Mouse (Mus musculus): ENCODE measurements at regions not wholly inside any gene's neighbourhood (a gene's known extent, or its start where the extent isn't known, plus 50 kb on each side); places are given as distances from the start of the nearest gene placed in this dataset.

DNA sequence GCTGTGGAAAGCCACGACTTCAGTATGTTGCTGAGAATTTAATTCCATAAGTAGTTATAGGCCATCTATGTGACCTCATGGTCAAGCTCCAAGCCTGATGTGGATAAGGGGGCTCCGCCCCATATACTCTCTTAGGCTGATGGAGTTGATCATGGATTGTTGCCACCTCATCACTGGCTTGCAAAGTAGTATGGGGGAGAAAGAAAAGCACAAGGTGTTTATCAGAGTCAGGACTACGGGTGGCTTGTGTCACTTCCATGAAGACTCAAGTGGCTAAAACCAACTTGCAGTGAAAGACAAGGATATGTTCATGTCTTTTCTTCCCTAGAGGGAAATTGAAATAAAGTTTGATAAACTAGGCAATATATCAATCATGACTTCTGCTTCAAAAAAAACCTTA is 102.9 kb upstream of the Fut8 start:
- DNase-seq (ENCODE audit: low read depth): no peak

DNA sequence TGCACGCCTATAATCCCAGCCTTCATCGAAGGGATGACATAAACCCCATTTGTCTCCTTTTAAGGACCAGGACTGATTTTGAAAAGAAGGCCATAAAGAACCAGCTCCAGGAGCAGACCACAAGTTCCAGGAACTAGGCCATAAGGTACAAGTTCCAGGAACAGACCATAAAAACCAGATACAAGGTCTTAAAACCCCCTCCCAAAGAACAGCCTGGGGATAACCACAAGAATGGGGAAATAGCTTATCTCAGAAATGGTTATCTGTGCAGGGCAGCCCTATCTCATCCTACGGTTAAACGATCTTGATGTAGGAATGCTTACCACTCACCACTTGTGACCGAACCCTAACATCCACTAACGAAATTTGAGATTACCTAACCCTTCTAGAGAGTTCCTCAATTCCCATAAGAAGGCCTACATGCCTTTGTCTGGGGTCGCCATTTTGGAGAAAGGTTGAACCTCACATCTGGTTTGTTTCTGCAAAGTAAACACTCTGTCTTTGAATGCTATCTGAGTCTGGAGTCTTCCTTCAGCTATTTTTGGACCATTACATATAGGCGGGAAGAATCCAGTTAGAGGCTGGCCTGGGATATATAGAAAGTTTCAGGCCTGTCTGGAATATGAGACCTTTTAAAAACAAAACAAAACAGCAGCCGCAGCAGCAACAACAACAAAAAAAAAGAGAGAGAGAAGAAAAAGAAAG is 103.5 kb upstream of the Fut8 start:
- DNase-seq (ENCODE audit: low read depth): peak; percentile 17

DNA sequence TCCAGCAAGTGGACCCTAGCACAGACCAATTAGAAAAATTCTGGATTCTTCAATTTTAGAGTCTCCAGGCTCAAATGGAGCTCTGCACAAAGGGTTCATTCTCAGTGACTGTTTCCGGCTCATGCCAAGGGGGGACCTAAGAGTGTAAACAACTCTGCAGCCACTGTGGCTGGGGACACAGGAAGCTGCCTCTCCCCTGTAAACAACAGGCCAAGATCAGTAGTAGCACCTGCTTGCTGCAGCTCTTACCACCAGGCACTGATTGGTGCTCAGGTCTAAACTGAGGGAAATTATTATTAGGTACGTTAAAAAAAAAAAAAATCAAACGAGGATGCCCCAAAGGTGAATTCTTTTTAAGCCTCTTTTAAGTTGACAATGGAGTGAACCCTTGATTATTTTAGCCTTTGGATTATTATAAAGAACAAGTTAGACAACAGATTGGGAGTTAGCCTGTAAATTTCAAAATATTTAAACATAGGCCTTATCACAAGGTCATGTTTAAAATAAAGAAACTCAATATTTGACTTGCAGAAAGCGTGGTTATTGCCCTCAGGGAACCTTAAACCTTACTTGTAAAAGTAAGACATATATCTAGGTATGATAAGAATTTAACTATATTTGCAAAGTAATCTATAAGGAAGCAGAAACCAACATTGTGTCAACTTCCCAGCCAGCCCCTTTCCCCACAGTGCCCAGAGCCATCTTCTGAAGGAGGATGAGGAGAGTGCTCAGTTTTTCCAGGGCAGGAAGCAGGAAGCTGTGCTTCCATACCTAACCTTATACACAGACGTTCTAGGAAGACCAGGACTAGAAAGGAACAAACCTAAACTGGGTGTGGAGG is 104.2 kb upstream of the Fut8 start:
- no peak for DNase-seq (ENCODE audit: low read depth)

DNA sequence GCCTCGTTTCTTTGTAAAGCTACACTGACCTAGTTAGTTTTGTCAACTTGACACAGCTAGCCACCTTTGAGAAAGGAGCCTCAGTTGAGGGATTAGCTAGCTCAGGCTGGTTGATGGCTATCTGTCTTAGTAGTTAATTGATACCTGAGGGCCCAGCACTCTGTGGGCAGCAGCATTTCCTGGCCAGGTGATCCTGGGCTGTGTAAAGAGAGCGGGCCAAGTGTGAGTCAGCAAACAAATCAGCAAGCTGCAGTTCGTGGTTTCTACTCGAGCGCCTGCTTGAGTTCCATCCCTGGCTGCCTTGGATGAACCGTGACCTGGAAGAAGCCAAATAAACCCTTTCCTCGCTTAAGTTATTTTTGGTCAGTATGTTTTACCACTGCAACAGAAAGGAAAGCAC is 106.6 kb upstream of the Fut8 start:
- peak; percentile 19 for DNase-seq (ENCODE audit: low read depth)

DNA sequence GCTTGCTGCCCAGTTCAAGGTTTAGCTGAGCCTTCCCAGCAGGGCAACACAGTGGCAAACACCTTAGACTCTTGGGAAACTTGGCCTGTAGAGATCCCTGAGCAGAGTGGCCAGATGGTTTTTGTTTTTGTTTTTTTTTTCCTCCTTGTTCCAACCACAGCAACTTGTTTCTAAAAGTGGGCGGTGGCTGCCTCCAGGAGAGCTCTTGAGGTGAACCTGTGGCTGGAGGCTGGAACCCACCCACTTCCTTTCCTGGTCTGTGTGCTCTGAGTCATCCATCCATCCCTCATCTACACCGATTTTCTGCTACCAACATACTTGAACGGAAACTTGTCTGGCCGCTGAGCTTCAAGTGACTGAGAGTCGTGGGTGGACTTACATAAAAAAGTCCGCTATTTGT is 107.4 kb upstream of the Fut8 start:
- DNase-seq (ENCODE audit: low read depth): peak; percentile 60

DNA sequence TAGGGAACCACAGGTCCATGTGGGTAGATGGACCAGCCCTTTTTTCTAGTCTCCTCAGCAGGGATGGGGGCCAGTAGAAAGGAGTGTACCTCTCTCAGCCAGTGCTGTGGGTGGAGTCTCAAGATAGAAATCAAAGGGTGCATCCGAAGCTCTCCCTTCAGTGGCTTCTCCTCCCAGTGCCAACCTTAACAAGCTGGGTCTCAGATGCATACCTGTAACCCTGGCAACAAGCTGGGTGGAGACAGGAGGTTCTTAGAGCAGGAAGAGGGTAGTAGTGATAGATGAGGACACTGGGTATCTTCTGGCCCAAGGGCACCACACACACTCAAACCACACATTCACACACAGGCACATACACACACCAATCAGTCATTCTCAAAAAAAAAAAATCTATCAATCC is 113.7 kb upstream of the Fut8 start:
- DNase-seq (ENCODE audit: low read depth): no peak

DNA sequence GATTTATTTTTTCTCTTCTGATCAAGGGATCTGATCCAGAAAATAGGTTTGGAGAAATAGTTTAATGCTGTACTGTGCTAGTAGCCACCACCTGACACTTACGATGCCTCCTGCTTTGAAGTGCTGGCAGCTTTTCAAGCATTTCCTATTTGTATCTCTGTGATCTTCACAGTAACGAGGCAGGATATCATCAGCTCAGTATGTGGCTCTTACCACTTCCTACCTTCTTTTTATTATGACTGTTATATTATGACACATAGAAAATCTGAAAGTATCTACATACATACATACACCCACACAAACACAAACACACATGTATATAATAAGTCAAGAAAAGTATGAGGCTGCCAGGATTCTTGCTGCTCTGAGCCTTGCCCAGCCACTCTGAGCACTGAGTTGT is 124.4 kb upstream of the Fut8 start:
- no peak for DNase-seq (ENCODE audit: low read depth)

DNA sequence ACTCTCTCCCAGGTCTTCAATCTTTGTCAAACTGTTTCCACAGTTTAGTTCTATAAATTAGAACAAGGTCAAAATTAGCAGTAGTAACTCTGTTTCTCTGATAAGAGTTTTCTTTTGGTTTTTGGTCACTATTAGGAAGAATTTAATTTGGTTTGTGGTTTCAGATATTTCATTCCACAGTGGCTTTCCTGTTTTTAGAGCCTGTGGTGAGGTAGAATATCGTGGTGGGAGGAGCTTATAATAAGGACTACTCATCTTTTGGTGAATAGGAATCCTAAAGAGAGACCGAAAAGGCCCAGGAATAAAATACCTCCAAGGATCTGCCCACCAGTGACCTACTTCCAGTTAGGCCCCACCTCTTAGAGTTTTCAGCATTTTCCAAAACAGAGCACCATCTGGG is 125.8 kb upstream of the Fut8 start:
- no peak for DNase-seq (ENCODE audit: low read depth)

DNA sequence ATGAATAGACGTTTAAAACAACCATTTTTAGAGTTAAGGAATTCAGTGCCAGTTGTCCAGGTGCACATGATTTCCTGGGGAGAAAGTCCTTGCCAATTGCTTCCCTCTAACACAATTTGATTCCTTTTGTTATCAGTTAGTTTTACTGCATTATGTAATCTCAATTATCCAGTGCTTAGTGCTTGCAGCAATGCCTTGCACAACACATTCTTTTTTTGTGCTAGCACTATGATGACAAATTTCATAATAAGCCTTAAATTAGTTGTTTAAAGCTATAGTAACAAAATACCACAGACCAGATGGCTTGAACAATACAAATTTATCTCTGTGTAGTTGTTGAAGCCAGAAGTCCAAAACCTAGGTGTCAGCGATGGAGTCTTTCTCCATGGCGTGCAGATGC is 130.7 kb upstream of the Fut8 start:
- no peak for DNase-seq (ENCODE audit: low read depth)

DNA sequence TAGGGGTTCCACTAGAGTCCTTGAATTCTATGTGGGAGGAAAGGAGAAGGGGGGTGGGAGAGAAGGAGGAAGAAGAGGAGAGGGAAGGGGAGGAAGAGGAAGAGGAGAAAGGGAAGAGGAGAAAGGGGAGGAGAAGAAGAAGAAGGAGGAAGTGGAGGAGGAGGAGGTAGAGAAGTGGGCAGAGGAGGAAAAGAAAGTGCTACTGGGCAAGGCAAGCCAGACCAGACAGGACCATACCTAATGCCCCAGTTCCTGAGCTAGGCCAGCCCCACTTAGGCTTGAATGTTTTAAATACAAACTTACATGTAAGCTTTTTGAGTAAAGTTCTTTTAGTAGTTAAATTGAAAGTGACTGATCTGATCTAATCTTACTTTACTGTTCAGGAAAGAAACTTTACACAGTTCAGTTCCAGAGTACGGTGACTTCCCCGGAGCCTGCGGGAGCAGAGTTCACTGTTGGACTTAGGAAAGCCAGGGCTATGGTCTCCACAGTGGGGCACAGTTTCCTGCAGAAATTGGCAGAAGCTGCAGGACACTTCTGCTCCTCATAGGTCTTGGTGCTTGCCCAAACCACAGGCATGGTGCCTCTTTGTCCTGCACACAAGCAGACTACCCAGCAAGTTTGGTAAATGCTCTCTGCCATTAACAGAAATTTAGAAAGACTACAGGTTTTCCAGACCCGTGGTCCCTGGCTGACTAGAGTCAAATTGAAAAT is 131.9 kb upstream of the Fut8 start:
- no peak for DNase-seq (ENCODE audit: low read depth)

DNA sequence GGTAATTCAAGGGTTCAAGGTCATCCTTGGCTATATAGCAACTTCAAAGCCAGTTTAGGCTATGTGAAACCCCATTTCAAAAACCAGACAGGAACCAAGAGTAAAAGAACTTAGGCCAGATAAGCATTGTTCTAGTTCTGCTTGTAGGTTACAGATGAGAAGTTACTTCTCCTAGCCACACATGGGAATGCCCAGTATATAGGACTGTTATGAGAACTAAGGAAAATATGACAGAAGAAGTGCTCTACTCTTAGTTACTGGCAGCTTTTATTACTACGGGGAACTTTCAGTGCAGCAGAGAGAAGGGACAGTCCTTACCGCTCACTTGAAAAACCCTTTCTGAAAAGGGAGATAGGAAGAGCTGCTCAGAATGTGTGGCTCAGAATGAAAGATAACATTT is 137.4 kb upstream of the Fut8 start:
- no peak for DNase-seq (ENCODE audit: low read depth)

DNA sequence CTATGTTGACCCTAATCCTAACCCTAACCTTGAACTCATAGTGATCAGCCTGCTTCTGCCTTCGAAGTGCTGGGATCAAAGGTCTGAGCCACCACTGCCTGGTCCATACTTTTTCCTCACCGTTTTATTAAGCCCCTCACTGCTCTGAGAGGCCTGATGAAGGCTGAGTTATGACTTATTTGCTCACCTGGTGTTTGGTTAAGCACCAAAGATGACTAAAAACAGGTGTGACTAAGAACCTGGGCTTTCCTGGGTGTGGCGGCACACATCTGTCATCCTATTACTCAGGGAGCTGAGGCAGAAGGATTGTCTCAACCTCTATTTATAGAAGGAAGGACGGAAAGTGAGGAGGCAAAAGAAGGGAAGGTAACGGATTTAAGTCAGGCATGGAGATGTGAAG is 137.5 kb upstream of the Max start:
- DNase-seq (ENCODE audit: low read depth): no peak

DNA sequence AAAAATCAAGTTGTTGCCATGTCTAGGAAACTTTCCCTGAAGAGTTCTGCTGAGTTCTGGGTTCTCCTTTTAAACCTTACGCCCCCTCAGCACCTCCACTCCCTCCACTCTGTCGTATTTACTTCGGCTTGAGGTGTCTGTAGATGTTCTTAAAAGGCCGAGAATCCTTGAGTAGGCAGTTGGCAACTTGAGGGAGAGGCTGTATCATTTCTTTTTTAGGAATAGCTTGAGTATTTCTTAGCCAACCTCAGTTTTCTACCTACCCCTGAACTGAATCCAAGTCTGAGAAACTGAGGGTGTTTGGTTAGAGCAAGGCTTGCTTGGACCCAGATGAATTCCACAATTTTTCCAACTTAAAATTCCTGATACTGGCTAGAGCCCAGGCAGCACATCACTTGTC is 136.8 kb upstream of the Max start:
- DNase-seq (ENCODE audit: low read depth): no peak

DNA sequence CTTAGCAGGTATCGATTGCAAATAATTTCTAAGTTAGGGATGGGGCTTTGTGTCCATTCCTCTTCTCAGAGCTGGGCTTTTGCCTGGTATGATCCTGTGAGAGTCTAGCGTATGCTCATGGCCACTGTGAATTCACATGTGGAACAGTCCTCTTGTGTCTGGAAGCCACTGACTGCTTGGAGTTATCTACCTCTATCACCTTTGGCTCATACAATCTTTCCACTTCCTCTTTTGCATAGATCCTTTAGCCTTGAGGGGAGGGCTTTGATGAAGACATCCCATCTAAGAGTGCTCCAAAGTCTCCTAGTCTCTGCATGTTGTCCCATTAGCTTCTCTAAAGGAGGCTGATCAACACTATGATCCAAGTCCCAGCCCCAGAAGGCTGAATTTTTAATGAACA is 135.8 kb upstream of the Max start:
- DNase-seq (ENCODE audit: low read depth): no peak

DNA sequence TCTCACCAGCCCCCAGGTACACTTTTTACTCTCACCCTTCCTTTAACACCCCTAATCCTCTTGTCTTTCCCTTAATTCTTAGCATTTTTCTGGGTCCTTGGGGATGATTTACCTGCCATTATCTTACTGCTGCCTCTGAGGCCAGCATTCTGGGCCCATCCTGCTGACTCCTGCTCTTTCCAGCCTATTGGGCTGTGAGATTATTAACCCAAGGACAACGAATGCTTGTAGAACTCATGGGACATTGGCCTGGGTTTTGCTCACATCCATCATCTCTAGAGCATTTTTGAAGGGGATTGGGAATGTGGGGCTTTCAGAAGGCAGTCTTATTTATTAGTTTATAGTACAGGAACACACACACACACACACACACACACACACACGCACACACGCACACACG is 134.5 kb upstream of the Max start:
- no peak for DNase-seq (ENCODE audit: low read depth)

DNA sequence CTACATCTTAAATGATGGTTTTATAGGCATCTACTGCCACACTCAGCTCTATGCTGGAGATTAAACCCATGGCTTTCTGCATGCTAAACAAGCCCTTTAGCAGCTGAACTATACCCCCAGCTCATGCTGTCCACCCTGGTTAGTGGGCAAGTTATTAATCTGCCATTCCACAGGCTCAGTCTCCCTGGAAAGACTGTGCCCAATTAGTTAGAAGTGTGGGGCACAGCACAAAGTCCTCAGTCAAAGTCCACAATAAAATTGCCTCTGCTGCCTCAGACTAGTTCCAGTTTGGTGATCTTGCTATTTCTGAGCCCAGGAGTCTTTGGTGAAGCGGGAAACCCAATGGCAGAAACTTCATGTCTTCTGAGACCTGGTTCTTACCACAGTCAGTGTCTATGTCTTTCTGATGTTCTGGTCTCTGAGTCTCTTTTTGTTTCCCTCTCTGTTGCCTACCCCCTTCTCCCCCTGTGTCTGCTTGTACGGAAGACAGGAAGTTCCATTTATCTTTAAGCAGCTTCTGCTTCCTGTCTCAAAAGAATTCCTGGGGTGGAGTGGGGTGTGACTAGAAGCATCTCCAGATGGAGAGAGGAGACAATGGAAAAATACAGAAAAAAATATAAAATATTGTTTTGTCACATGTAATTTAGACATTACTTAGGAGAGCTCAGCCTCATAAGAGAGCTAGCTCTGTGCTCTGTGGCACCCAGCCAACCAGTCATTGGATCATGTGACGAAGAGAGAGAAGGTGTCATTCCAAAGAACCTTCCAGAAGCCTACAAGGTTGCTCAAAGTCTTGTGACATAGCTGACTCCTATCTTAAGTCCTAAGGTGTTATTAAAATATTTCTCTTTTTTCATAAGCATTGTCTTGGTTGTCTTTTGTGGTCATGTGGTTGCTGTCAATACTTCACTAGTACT is 133.3 kb upstream of the Max start:
- DNase-seq (ENCODE audit: low read depth): no peak

DNA sequence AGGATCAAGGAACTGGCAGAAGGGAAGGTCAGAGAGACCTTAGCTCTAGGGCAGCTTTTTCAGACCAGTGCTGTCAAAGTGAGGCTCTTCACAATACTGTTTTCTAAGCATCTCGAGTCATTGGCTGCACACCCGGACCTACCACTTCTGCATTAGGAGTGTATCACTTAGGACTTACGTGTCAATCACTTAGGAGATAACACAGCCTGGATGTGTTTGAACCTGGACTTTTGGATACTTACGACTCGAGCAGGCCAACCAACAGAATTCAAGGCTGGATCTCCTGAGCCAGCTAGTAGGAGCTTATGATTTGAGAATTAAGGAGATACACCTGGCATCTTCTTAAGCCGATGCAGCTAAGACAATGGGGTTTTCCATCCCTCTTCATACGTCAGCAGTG is 132.2 kb upstream of the Max start:
- DNase-seq (ENCODE audit: low read depth): no peak

DNA sequence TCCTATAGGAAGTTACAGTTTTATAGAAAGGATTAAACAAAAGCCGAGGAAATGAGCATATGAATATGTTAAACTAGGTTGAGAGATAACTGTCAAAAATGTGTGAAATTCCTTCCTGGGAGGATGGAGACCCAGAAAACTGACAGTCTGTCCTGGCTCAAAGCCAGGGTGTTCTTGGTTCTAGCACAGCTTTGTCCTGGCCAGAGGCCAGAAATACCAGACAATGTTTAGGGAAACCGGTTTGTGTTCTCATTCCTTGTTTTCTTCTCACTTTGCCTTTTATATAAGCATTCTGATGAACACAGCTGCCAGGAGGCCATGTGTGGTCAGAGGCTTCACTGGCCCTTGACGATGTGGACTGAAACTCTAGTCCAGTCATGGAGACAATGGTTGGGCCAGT is 130.7 kb upstream of the Max start:
- DNase-seq (ENCODE audit: low read depth): no peak

DNA sequence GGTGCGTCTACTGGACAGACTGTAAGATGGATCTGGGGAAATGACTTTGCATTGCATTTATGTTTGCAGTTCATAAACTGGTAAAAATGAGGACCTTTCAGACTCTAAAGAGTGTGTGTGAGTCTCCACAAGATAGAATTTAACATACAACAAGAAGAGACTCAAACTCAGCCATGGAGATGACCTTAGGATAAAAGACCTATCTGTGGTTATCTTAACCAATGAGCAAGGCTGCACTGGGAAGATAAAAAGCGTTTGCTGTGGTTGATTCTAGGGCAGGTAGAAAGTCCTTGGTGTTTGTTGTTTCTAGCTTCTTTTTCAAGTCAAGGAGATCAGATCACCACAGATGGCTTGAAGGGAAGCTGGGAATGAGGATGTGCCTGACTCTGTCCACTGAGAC is 130.1 kb upstream of the Max start:
- DNase-seq (ENCODE audit: low read depth): no peak

DNA sequence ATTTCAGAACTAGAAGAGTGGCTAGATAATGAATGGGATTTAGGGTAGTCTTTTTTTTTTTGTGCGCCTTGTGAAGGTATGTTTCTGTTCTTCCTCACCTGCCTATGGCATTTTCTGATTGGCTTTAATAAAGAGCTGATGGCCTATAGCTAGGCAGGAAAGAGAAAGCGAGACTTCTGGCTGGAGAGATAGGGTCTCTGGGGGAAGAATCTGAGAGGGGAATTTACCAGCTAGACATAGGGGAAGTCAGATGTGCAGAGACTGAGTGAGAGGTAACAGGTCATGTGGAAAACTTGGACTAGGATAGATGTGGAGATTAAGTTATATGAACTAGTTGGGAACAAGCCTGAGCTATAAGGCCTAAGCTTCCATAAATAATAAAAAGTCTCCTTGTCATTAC is 129.7 kb upstream of the Max start:
- DNase-seq (ENCODE audit: low read depth): no peak

DNA sequence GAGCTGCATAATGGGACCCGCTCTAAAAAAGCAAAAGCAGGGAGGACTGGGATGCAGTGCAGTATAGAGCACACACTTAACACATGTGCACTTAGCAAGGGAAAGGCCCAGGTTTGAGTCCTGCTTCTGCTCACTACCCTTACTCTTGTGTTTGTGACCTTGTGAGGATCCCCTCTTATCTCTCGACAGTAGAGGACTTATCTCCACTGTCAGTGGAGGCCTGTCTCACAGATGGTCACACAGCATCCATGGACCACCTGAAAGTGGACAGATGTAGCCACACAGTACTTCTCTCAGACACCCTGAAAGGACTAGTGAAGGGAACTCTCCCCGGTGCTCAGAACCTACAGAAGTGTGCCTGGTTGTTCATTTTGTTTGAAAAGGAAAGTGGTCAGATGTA is 128.5 kb upstream of the Max start:
- no peak for DNase-seq (ENCODE audit: low read depth)

DNA sequence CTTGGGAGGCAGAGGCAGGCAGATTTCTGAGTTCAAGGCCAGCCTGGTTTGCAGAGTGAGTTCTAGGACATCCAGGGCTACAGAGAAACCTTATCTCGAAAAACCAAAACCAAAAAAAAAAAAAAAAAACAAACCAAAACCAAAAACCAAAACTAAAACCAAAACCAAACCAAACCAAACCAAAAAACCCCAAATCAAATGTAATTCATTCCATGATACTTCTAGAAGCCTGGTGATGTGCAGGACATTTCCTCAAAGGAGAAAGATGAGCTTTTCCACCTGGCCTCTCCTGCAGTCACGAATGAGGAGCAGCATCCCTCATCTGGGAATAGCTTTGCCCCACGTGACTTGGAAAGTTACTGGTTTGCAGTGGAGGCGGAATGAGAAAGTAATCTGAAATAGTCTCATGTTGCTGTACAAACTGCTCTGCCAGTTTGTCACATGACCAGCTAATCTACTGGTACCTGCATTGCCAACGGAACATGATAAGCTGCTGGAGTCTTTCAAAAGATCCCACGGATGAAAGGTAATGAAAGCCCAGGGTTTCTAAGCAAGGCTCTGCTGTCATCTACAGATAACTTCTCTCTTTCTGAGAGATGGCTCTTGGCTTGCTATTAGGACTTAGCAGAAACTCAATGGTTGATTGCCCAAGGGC is 127.8 kb upstream of the Max start:
- no peak for DNase-seq (ENCODE audit: low read depth)

Data from c-Kit-positive CD71-negative TER-119-negative erythroid progenitor cells, embryonic 14.5 days (primary cell).